Mouse (Mus musculus) layer of hippocampus, adult 6 months (tissue): ENCODE results near the gene Sema4b. TPM values are rescaled to one million over a fixed set of nuclear protein-coding genes. Genes with fewer than 3 reads are reported as not detected.

Source experiments
- long read RNA-seq, 2 experiments: library from polyadenylated mRNA; unstranded; transcript quantifications; one replicate each; pipeline ENCODE4 v2.0.0; 2019 to 2020
- polyA plus RNA-seq: library from polyadenylated mRNA; unstranded; fragments of <200 nt; fragmentation: Nextera tagmentation; gene quantifications from 2 replicates; pipeline ENCODE4 v1.2.3, GENCODE M21; 2021

Gene Sema4b
- 15.3 and 15.8 TPM in 2 replicates for polyA plus RNA-seq
- long read RNA-seq, experiment 1, partial matches to known transcripts, result 2 of 26 reads
- long read RNA-seq, experiment 1, other reads (novel, unspliced or antisense), result 23 of 26 reads
- long read RNA-seq, experiment 2, transcript Sema4b-204 (14 exons, 3,760 nt), result major isoform, 6 of 14 reads
- long read RNA-seq, experiment 2, partial matches to known transcripts, result 0 of 14 reads
- long read RNA-seq, experiment 2, other reads (novel, unspliced or antisense), result 8 of 14 reads

DNA sequence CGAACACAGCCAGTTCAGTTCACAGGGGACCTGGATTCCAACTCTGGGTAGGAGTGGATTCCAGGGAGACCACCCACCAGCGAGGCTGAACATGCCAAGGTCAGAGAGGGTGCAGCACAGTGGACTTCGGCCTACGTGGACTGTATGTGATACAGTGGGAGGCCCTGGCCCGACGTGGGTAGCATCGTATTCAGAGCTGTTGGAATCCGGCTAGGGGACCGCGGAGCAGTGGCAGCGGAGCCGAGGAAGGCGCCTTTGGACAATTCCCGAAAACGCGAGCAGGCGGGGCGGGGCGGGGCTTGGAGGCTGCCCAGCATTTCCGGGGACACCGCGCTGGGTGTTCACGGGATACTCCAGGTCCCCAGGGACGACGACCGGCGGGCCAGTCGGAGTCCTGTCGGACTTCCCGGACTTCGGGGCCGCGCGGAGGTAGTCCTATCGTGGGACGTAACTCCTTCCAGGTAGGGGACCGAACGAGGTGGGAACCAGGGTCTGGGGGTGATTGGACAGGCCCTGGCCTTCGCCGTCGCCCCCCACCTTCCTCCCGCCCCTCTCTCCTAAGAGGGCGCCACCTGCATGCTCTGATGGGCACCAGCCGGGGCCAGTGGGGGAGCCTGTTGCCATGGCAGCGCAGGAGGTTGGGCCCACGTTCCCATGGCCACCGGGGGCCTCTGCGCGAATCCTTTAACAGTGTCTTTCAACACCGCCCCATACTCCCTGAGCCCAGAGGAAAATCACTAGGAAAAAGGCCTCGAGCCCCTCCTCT is at the start of gene Sema4b:
TSS of gene Sema4b (plus strand) at position 311 of the 766 bp plus-strand sequence.

DNA sequence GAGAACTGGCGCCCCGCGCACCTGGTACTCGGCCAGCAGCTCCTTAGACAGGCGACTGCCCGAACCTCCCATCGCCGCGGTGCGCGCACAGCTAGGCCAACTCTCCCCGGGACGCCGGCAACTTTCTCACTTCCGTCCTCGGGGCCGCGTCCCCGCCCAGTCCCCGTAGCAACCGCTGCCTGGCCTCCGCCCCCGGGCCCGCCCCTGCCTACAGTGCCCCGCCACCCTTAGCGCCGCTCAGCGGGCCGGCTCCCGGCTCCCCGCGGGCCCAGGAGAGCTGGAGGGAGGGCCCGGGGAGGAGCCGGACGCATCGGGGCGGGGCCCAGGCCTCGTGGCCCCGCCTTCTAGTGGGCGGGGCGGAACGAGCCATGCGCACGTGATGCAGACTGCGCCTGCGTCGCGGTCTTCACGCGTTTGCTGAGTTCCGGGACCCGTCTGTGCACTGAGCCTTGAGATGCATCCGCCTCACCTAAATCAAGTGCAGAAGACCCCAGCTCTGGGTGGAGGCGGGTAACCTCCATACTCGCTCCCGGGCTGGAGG is 45.9 kb downstream of the Sema4b start, which contains the start of the genes Cib1 and Gdpgp1:
TSS of gene Cib1 (minus strand) at position 325 of the 541 bp plus-strand sequence.
TSS of gene Gdpgp1 (plus strand) at position 377 of the 541 bp plus-strand sequence.

DNA sequence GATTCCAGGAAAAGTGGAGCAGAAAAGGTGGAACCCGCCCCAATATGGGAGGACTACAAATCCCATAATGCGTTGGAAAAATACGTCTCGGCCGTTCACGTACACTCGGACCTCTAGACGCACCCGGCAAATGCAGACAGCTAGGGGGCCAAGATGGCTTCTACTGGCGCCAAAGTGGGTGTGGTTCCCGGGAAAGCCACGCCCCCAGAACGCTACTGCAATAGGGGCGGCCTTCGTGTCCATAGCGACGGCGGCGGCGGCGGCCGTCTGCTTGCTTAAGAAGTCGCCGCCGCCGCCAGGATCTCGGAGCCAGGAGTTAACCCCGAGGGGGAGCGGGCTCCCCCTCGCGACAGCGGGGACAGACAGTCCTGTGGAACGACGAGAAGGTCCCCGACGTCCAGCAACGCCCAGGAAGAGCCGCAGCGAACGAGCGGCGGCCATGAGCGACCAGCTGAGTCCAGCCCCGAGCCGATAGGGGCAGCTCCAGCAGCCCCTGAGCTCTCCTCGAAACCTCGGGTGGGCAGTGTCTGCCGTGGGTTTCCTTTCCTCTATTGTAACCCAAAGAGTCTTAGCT is 59.6 kb downstream of the Sema4b start, which contains the start of gene Ttll13:
TSS of gene Ttll13 (plus strand) at position 229 of the 574 bp plus-strand sequence.

DNA sequence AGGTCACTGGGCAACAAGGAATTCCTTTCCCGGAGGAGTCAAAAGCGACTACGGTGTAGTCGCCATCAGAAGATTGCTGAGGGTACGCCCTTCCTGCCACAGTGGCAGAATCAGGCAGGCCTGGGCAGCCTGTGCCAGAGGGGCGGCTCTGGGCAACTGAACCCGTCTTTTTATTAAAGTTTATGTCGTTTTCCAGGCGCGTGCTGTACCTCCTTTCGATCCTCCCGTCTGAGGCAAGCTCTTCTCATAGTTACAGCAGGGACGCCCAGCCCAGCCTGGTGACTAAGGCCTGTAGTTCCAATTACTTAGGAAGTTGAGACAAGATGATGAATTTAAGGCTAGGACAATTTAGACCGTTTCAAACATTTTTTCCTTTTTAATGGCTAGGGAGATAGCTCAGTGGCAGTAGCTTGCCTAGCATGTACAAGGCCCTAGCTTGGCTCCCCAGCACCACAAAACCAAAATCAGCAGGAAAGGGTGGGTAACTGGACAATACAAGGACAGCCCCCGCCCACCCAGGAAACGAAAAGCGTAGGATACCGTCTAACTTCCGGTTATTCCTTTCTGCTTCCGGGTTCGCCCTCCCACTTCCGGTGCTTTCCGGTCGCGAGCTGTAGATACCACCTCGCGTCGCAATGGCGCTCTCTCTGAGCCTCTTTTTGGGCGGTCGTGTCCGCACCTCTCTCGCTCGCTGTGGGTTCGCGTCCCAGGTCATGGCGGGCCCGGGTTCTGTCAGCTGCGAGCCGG is 74.2 kb downstream of the Sema4b start, which contains the start of gene Ngrn:
TSS of gene Ngrn (plus strand) at position 591 of the 747 bp plus-strand sequence.

DNA sequence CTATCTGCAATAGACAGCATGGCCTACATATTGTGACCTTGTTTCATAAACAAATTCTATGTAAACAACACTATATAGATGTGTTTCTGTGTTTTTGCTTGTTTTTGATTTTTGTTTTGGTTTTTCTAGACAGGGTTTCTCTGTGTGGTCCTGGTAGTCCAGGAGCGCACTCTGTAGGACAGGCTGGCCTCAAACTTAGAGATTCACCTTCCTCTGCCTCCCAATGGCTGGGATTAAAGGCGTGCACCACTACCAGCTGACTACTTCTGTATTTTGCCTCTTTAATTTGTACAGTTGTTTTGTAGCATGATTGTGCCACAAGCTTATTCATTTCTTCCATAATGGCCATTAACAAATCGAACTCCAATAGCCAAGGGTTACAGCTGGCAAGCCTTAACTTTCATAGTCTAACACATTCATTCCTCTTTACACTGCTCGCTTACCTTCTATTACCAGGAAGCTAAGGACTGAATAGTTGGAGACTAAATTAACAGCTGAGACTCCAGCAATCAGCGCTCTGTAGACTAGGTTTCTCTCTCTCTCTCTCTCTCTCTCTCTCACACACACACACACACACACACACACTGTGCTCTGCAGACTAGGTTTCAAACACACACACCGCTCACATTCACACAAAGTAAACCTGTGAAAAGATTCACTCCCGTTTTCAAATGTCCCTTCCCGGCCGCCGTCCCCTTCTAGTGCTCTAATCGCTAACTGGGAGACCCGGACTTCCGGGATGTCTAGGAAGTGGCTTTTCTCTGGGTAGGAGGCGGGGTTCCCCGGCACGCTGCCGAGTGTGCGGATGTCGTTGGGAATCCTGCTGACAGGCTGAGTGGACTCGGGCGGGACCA is 82.5 kb downstream of the Sema4b start, which contains the start of gene Vps33b:
TSS of gene Vps33b (plus strand) at position 753 of the 854 bp plus-strand sequence.

Other genes with a start within 250 kb of the Sema4b start
- 2.8 and 3.7 TPM in 2 replicates for gene Zfp710, start 162.0 kb upstream of the Sema4b start, polyA plus RNA-seq
- 55.4 and 64.0 TPM in 2 replicates for gene Idh2, start 71.4 kb upstream of the Sema4b start, polyA plus RNA-seq
- 65.6 and 83.1 TPM in 2 replicates for gene Cib1, start 46.0 kb downstream of the Sema4b start, polyA plus RNA-seq
- 6.2 and 6.3 TPM in 2 replicates for gene Gdpgp1, start 46.0 kb downstream of the Sema4b start, polyA plus RNA-seq
- 0.65 and 1.4 TPM in 2 replicates for gene Ttll13, start 59.5 kb downstream of the Sema4b start, polyA plus RNA-seq
- gene Ngrn, start 74.4 kb downstream of the Sema4b start, polyA plus RNA-seq, result 53.3 and 55.0 TPM in 2 replicates
- gene Vps33b, start 82.8 kb downstream of the Sema4b start, polyA plus RNA-seq, result 12.5 and 12.7 TPM in 2 replicates
- gene Prc1, start 107.6 kb downstream of the Sema4b start, polyA plus RNA-seq, result 1.8 and 2.6 TPM in 2 replicates
- 0.55 and 1.1 TPM in 2 replicates for gene Rccd1, start 137.6 kb downstream of the Sema4b start, polyA plus RNA-seq
- 14.6 and 16.2 TPM in 2 replicates for gene Unc45a, start 154.2 kb downstream of the Sema4b start, polyA plus RNA-seq
- 21.8 and 32.7 TPM in 2 replicates for gene Hddc3, start 156.3 kb downstream of the Sema4b start, polyA plus RNA-seq
- 11.2 and 12.0 TPM in 2 replicates for gene Man2a2, start 184.5 kb downstream of the Sema4b start, polyA plus RNA-seq
- gene Fes, start 201.1 kb downstream of the Sema4b start, polyA plus RNA-seq, result 1.0 TPM in 2 replicates
- 2.6 and 2.7 TPM in 2 replicates for gene Furin, start 218.6 kb downstream of the Sema4b start, polyA plus RNA-seq